Mouse (Mus musculus): ENCODE results near the gene Foxr1. TPM values are rescaled to one million over a fixed set of nuclear protein-coding genes. Genes with fewer than 3 reads are reported as not detected.

Foxr1 gene
- polyA plus RNA-seq, 1 experiment from 2014 or later, result not detected

GRCm38 (mm10) chr9:44405011-44405410 lies 35.9 kb downstream of the Foxr1 start:
- Histone ChIP-seq H3K4me3 (no peak overlapping the region), H3K27ac (replicated peaks) (no peak overlapping the region), H3K9me3 (no peaks in the 10 kb centered on the region), H3K4me1 (peaks cover 17% of the 10 kb centered on the region), H3K27me3 (replicated peaks; ENCODE audit: low read depth, poor library complexity, severe bottlenecking) (no peaks in the 10 kb centered on the region), H3K36me3 (replicated peaks) (peaks cover 78% of the 10 kb centered on the region)
- 73% methylated on average over 3 of the region's 3 CpGs for WGBS
- DNase-seq (ENCODE audit: low spot score), result no peak

GRCm38 (mm10) chr9:44401081-44401480 lies 39.9 kb downstream of the Foxr1 start:
- Histone ChIP-seq H3K27ac (replicated peaks) (no peak overlapping the region), H3K9me3 (no peaks in the 10 kb centered on the region), H3K4me3 (no peak overlapping the region), H3K27me3 (replicated peaks; ENCODE audit: low read depth, poor library complexity, severe bottlenecking) (no peaks in the 10 kb centered on the region), H3K36me3 (replicated peaks) (peaks cover 72% of the 10 kb centered on the region), H3K4me1 (peaks cover 34% of the 10 kb centered on the region)
- no peak for DNase-seq (ENCODE audit: low spot score)
- 85% methylated on average over 4 of the region's 4 CpGs for WGBS

- Histone ChIP-seq H3K27me3 (replicated peaks; ENCODE audit: low read depth, poor library complexity, severe bottlenecking) (no peaks in the 10 kb centered on the region), H3K4me3 (0 out of 2 replicates have a peak overlapping the region, but pooled peaks have one; percentile 16), H3K27ac (replicated peaks) (no peak overlapping the region), H3K9me3 (no peaks in the 10 kb centered on the region), H3K36me3 (replicated peaks) (peaks cover 58% of the 10 kb centered on the region), H3K4me1 (peaks cover 26% of the 10 kb centered on the region)
- DNase-seq (ENCODE audit: low spot score), result no peak
- 93% methylated on average over 6 of the region's 6 CpGs for WGBS
Observed at GRCm38 (mm10) chr9:44399795-44400114, 41.2 kb downstream of the Foxr1 start.

GRCm38 (mm10) chr9:44399114-44399794 lies 41.7 kb downstream of the Foxr1 start:
- no peak overlapping the region for H3K4me3 ChIP-seq
- WGBS, result 85% methylated on average over 13 of the region's 13 CpGs
- no peaks in the 10 kb centered on the region for H3K27me3 ChIP-seq (replicated peaks; ENCODE audit: low read depth, poor library complexity, severe bottlenecking)
- no peak overlapping the region for H3K27ac ChIP-seq (replicated peaks)
- DNase-seq (ENCODE audit: low spot score), result no peak
- H3K36me3 ChIP-seq (replicated peaks), result peaks cover 53% of the 10 kb centered on the region
- H3K4me1 ChIP-seq, result peaks cover 26% of the 10 kb centered on the region
- H3K9me3 ChIP-seq, result no peaks in the 10 kb centered on the region

- Histone ChIP-seq H3K27me3 (replicated peaks; ENCODE audit: low read depth, poor library complexity, severe bottlenecking) (no peaks in the 10 kb centered on the region), H3K27ac (replicated peaks) (0 out of 2 replicates have a peak overlapping the region, but pooled peaks have one; percentile 44), H3K4me3 (peak overlapping the region; percentile 79), H3K36me3 (replicated peaks) (peaks cover 46% of the 10 kb centered on the region), H3K9me3 (no peaks in the 10 kb centered on the region), H3K4me1 (peaks cover 26% of the 10 kb centered on the region)
- 85% methylated on average over 9 of the region's 9 CpGs for WGBS
- DNase-seq (ENCODE audit: low spot score), result no peak
Observed at GRCm38 (mm10) chr9:44398551-44398950, 42.4 kb downstream of the Foxr1 start.

GRCm38 (mm10) chr9:44398087-44398486 lies 42.8 kb downstream of the Foxr1 start:
- H3K9me3 ChIP-seq, result no peaks in the 10 kb centered on the region
- no peaks in the 10 kb centered on the region for H3K27me3 ChIP-seq (replicated peaks; ENCODE audit: low read depth, poor library complexity, severe bottlenecking)
- peak overlapping the region; percentile 44; the same call in 1 of the 2 replicates for H3K27ac ChIP-seq (replicated peaks)
- WGBS, result 13% methylated on average over 4 of the region's 4 CpGs
- H3K4me1 ChIP-seq, result peaks cover 26% of the 10 kb centered on the region
- peak overlapping the region; percentile 79 for H3K4me3 ChIP-seq
- peak; percentile 27 for DNase-seq (ENCODE audit: low spot score)
- peaks cover 43% of the 10 kb centered on the region for H3K36me3 ChIP-seq (replicated peaks)

GRCm38 (mm10) chr9:44396684-44397411 lies 44.1 kb downstream of the Foxr1 start, which contains the start of gene Slc37a4:
Gene Slc37a4 (plus strand): TSS chr9:44396852.
- peaks cover 26% of the 10 kb centered on the region for H3K4me1 ChIP-seq
- peaks cover 43% of the 10 kb centered on the region for H3K36me3 ChIP-seq (replicated peaks)
- peak; percentile 93 for DNase-seq (ENCODE audit: low spot score)
- WGBS, result under 1% methylated on average over 43 of the region's 43 CpGs
- peak within 1 kb of the TSS; percentile 86 for H3K27ac ChIP-seq (replicated peaks)
- no peaks in the 10 kb centered on the region for H3K27me3 ChIP-seq (replicated peaks; ENCODE audit: low read depth, poor library complexity, severe bottlenecking)
- H3K9me3 ChIP-seq, result no peaks in the 10 kb centered on the region
- H3K4me3 ChIP-seq, result peak within 1 kb of the TSS; percentile 79

GRCm38 (mm10) chr9:44391466-44391865 lies 49.5 kb downstream of the Foxr1 start:
- 47% methylated on average over 4 of the region's 4 CpGs for WGBS
- H3K27me3 ChIP-seq (replicated peaks; ENCODE audit: low read depth, poor library complexity, severe bottlenecking), result no peaks in the 10 kb centered on the region
- H3K36me3 ChIP-seq (replicated peaks), result peaks cover 67% of the 10 kb centered on the region
- H3K4me3 ChIP-seq, result no peak overlapping the region
- H3K9me3 ChIP-seq, result no peaks in the 10 kb centered on the region
- H3K4me1 ChIP-seq, result peaks cover 3% of the 10 kb centered on the region; the same call in 1 of the 2 replicates
- DNase-seq (ENCODE audit: low spot score), result peak; percentile 72
- no peak overlapping the region for H3K27ac ChIP-seq (replicated peaks)

GRCm38 (mm10) chr9:44389273-44389672 lies 51.7 kb downstream of the Foxr1 start:
- WGBS, result 67% methylated on average over 8 of the region's 8 CpGs
- Histone ChIP-seq H3K4me3 (no peak overlapping the region), H3K27me3 (replicated peaks; ENCODE audit: low read depth, poor library complexity, severe bottlenecking) (no peaks in the 10 kb centered on the region), H3K36me3 (replicated peaks) (peaks cover 89% of the 10 kb centered on the region), H3K9me3 (no peaks in the 10 kb centered on the region), H3K27ac (replicated peaks) (no peak overlapping the region), H3K4me1 (no peaks in the 10 kb centered on the region)
- DNase-seq (ENCODE audit: low spot score), result peak; percentile 42

GRCm38 (mm10) chr9:44387221-44387620 lies 53.7 kb downstream of the Foxr1 start:
- H3K27me3 ChIP-seq (replicated peaks; ENCODE audit: low read depth, poor library complexity, severe bottlenecking), result no peaks in the 10 kb centered on the region
- H3K9me3 ChIP-seq, result no peaks in the 10 kb centered on the region
- DNase-seq (ENCODE audit: low spot score), result no peak
- peaks cover 100% of the 10 kb centered on the region for H3K36me3 ChIP-seq (replicated peaks)
- no peaks in the 10 kb centered on the region for H3K4me1 ChIP-seq
- no peak overlapping the region for H3K4me3 ChIP-seq
- 86% methylated on average over 3 of the region's 3 CpGs for WGBS
- H3K27ac ChIP-seq (replicated peaks), result no peak overlapping the region

- 93% methylated on average over 13 of the region's 13 CpGs for WGBS
- Histone ChIP-seq H3K4me3 (no peak overlapping the region), H3K9me3 (no peaks in the 10 kb centered on the region), H3K4me1 (peaks cover 21% of the 10 kb centered on the region), H3K36me3 (replicated peaks) (peaks cover 93% of the 10 kb centered on the region), H3K27me3 (replicated peaks; ENCODE audit: low read depth, poor library complexity, severe bottlenecking) (no peaks in the 10 kb centered on the region), H3K27ac (replicated peaks) (no peak overlapping the region)
- no peak for DNase-seq (ENCODE audit: low spot score)
Observed at GRCm38 (mm10) chr9:44384596-44384995, 56.3 kb downstream of the Foxr1 start.
